Mouse (Mus musculus) stomach, embryonic 15.5 days (tissue): ENCODE measurements around the gene Agxt. TPM values are rescaled to one million over a fixed set of nuclear protein-coding genes. Genes with fewer than 3 reads are reported as not detected.

Experiments used
- ATAC-seq: fragments of 200-750 bp; cut with Nextera tagmentation; 2 replicates; pipeline ENCODE4 v1.8.0; 2017; ENCODE audit warnings: low read depth, moderate number of reproducible peaks, moderate TSS enrichment; ENCODE audit not compliant: insufficient read depth, low FRiP score
- H3K27ac ChIP-seq: fragments of 300-500 bp; sonication (generic); 2 replicates; pipeline ENCODE4 v1.5.1; 2015; ENCODE audit warnings: mild to moderate bottlenecking, inconsistent platforms
- H3K27me3 ChIP-seq: fragments of 300-500 bp; sonication (generic); replicated peaks from 2 replicates; pipeline ENCODE4 v1.6.1; 2015; ENCODE audit warnings: inconsistent platforms
- H3K36me3 ChIP-seq: fragments of 300-500 bp; sonication (generic); 2 replicates; pipeline ENCODE4 v1.6.1; 2015; ENCODE audit warnings: inconsistent platforms
- H3K4me1 ChIP-seq: fragments of 300-500 bp; sonication (generic); 2 replicates; pipeline ENCODE4 v1.6.1; 2015; ENCODE audit warnings: inconsistent platforms
- H3K4me2 ChIP-seq: fragments of 300-500 bp; sonication (generic); 2 replicates; pipeline ENCODE4 v1.6.1; 2015; ENCODE audit warnings: mild to moderate bottlenecking, inconsistent platforms
- H3K4me3 ChIP-seq: fragments of 300-500 bp; sonication (generic); replicated peaks from 2 replicates; pipeline ENCODE4 v1.5.1; 2015; ENCODE audit warnings: inconsistent platforms
- H3K9ac ChIP-seq: fragments of 300-500 bp; sonication (generic); 2 replicates; pipeline ENCODE4 v1.6.1; 2015; ENCODE audit warnings: inconsistent platforms
- H3K9me3 ChIP-seq: fragments of 300-500 bp; sonication (generic); 2 replicates; pipeline ENCODE4 v1.6.1; 2016; ENCODE audit warnings: inconsistent platforms
- WGBS: fragments of 180-500 bp; shearing (Covaris S2); methylation state at CpG from one replicate; pipeline ENCODE4 v1.1.7; 2015; 5-methylcytosine and 5-hydroxymethylcytosine counted together
- polyA plus RNA-seq: library from polyadenylated mRNA; unstranded; fragments of >200 nt; fragmentation: Nextera tagmentation; extraction: Ambion mirVana; gene quantifications from 2 replicates; pipeline ENCODE4 v1.2.1, GENCODE M21; 2015

The Agxt gene
- polyA plus RNA-seq, 1 experiment from 2014 or later: 0.54 TPM

GRCm38 (mm10) chr1:93175849-93176248 is 40.8 kb downstream of the Agxt start:
- Histone ChIP-seq H3K36me3 (no peaks in the 10 kb centered on the region), H3K4me2 (0 out of 2 replicates have a peak overlapping the region, but pooled peaks have one; percentile 67), H3K9ac (no peak overlapping the region), H3K4me1 (peaks cover 18% of the 10 kb centered on the region), H3K4me3 (no peak overlapping the region), H3K9me3 (no peaks in the 10 kb centered on the region), H3K27me3 (no peaks in the 10 kb centered on the region), H3K27ac (peak overlapping the region; percentile 67; the same call in 1 of the 2 replicates)
- ATAC-seq: 0 out of 2 replicates have a peak, but pooled peaks have one; percentile 2
- 18% methylated on average over 6 of the region's 6 CpGs for WGBS

DNA sequence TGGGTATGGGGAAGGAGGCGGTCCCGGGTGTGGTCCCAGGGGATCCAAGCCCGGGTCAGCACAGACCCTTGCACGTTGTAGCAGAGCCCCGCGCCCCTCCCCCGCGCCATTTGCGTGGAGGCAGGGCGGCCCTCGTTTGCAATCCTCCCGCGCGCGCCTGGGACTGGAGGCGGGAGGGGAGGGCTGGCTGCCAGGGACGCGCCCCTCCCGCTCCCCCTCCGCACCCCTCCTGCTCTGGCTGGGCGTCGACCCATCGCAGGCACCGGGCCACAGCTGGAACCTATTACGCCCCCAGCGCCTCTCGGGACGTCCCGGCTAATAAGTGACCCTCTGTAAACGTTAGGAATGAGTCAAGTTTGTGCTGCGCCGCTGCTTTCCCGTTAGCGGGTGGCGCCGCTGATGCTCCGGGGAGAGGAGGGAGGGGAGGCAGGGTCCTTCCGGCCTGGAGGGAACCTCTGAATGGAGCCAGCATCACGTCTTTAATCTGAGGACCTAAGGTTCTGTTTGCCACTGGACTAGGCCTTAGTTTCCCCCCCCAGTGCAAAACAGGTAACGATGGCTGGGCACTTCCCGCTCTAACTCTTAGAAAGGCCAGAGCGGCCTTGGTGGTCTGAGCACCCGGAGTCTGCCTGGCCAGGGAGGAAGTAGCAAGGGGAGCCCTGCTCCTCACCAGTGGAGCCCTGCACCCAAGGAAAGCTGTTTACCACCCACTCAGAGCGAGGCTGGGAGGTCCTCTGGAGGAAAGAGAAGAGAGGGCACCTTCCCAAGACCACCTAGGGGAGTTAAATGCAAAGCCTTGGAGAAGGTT is 41.7 kb downstream of the Agxt start:
- Histone ChIP-seq H3K4me3 (peak overlapping the region; percentile 33), H3K27ac (peak overlapping the region; percentile 77), H3K9me3 (no peaks in the 10 kb centered on the region), H3K4me2 (peak overlapping the region; percentile 67), H3K27me3 (no peaks in the 10 kb centered on the region), H3K36me3 (no peaks in the 10 kb centered on the region), H3K4me1 (peaks cover 18% of the 10 kb centered on the region), H3K9ac (peak overlapping the region; percentile 19; the same call in 1 of the 2 replicates)
- 4% methylated on average over 35 of the region's 44 CpGs for WGBS
- ATAC-seq: peak; percentile 69

DNA sequence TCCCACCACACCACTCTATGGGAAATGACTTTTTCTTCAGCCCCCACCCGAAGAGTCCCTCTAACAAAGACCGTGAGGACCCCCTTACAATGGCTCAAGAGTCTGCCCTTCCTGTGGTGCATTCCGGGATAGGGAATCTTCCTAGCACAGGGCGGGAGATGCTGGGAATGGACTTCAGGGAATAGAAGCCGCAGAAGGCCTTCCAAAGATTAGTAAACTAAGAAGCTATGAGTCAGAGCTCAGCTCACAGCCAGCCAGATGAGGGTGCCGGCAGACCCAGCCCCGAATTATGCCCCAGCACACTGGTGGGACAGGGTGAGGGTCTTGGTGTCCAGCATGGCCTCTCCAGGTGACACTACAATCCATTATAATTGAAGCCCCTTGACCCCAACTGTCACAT is 47.2 kb downstream of the Agxt start:
- no peak overlapping the region for H3K4me2 ChIP-seq
- peaks cover 6% of the 10 kb centered on the region for H3K4me1 ChIP-seq
- no peaks in the 10 kb centered on the region for H3K27me3 ChIP-seq
- WGBS: 83% methylated on average over 7 of the region's 7 CpGs
- H3K27ac ChIP-seq: no peak overlapping the region
- ATAC-seq: no peak
- H3K9me3 ChIP-seq: no peaks in the 10 kb centered on the region
- H3K9ac ChIP-seq: no peak overlapping the region
- no peak overlapping the region for H3K4me3 ChIP-seq
- H3K36me3 ChIP-seq: no peaks in the 10 kb centered on the region

- no peaks in the 10 kb centered on the region for H3K9me3 ChIP-seq
- 0 out of 2 replicates have a peak, but pooled peaks cover 3% of the 10 kb centered on the region for H3K27me3 ChIP-seq
- no peak overlapping the region for H3K4me2 ChIP-seq
- WGBS: 78% methylated on average over 14 of the region's 14 CpGs
- no peak overlapping the region for H3K4me3 ChIP-seq
- no peak overlapping the region for H3K9ac ChIP-seq
- H3K36me3 ChIP-seq: no peaks in the 10 kb centered on the region
- peaks cover 3% of the 10 kb centered on the region; the same call in 1 of the 2 replicates for H3K4me1 ChIP-seq
- ATAC-seq: no peak
- no peak overlapping the region for H3K27ac ChIP-seq
Observed at GRCm38 (mm10) chr1:93184071-93184828, 49.2 kb downstream of the Agxt start.

DNA sequence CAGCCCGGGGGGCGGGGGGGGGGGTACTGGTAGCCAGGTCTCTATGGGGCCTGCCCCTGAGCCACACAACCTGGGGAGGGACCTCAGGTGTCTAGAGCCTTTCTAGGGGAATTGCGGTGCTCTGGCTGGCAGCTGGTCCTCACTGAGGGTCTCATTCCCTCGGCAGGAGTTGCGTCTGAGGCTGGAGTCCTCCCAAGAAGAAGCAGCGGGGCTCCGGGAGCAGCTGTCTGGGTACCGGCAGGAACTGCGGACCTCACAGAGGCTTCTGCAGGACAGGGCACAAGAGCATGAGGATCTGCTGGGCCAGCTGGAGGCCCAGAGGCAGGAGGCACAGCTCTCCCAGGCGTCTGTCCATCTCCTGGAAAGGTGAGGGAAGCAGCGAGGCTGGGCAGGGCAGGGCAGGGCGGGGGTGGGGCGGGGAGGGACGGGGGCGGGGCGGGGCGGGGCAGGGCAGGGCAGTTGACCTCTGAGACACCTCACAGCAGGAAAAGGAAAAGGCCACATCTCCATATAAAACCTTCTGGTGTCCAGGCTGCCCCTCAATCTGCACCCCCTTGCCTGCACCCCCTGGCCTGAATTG is 55.8 kb downstream of the Agxt start:
- ATAC-seq: no peak
- no peak overlapping the region for H3K4me2 ChIP-seq

DNA sequence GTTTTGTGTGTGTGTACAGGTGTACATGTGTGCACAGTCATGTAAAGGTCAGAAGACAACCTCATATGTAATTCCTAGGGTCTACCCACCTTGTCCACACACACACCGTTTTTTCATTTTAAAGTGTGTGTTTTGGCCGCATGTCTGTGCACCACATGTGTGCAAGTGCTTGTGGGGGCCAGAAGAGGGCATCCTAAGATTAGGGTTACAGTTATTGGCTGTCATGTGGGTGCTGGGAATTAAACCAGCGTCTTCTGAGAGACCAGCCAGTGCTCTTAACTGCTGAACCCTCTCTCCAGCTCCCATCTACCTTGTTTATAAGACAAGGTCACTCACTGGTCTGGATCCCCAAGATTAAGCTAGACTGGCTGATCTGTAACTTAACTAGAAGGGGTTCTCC is 59.9 kb downstream of the Agxt start:
- Histone ChIP-seq H3K4me3 (no peak overlapping the region), H3K27ac (no peak overlapping the region), H3K4me1 (no peaks in the 10 kb centered on the region), H3K9me3 (no peaks in the 10 kb centered on the region), H3K27me3 (no peaks in the 10 kb centered on the region), H3K36me3 (no peaks in the 10 kb centered on the region), H3K9ac (no peak overlapping the region), H3K4me2 (no peak overlapping the region)
- no peak for ATAC-seq
- WGBS: 84% methylated on average over 3 of the region's 3 CpGs

More for the DNA sequence above, 55.8 kb downstream of the Agxt start:
- H3K27ac ChIP-seq: no peak overlapping the region
- H3K4me1 ChIP-seq: no peaks in the 10 kb centered on the region
- 13% methylated on average over 11 of the region's 17 CpGs for WGBS
- no peak overlapping the region for H3K4me3 ChIP-seq
- H3K36me3 ChIP-seq: no peaks in the 10 kb centered on the region
- H3K9me3 ChIP-seq: no peaks in the 10 kb centered on the region
- no peak overlapping the region for H3K9ac ChIP-seq
- H3K27me3 ChIP-seq: 0 out of 2 replicates have a peak, but pooled peaks cover 3% of the 10 kb centered on the region

Other genes starting within 250 kb of the Agxt start
- 0.19 and 0.34 TPM in 2 replicates for gene Ankmy1, start 232.3 kb upstream of the Agxt start, polyA plus RNA-seq
- 12.8 and 15.9 TPM in 2 replicates for gene Dusp28, start 228.3 kb upstream of the Agxt start, polyA plus RNA-seq
- 44.0 and 45.5 TPM in 2 replicates for gene Rnpepl1, start 224.5 kb upstream of the Agxt start, polyA plus RNA-seq
- gene Capn10, start 200.9 kb upstream of the Agxt start, polyA plus RNA-seq: 35.5 and 35.9 TPM in 2 replicates
- 6.2 and 7.7 TPM in 2 replicates for gene Gpr35, start 184.4 kb upstream of the Agxt start, polyA plus RNA-seq
- gene Aqp12, start 128.9 kb upstream of the Agxt start, polyA plus RNA-seq: 8.5 and 9.6 TPM in 2 replicates
- gene Kif1a, start 33.3 kb upstream of the Agxt start, polyA plus RNA-seq: 15.2 and 18.3 TPM in 2 replicates
- 4.6 and 8.2 TPM in 2 replicates for gene 2310007B03Rik, start 25.7 kb downstream of the Agxt start, polyA plus RNA-seq
- gene Crocc2, start 33.5 kb downstream of the Agxt start, polyA plus RNA-seq: 0.15 and 0.21 TPM in 2 replicates
- 8.7 and 12.3 TPM in 2 replicates for gene Sned1, start 100.6 kb downstream of the Agxt start, polyA plus RNA-seq
- gene Mterf4, start 170.7 kb downstream of the Agxt start, polyA plus RNA-seq: 24.5 and 27.1 TPM in 2 replicates
- gene Ppp1r7, start 207.6 kb downstream of the Agxt start, polyA plus RNA-seq: 60.7 and 68.7 TPM in 2 replicates
- gene Pask, start 208.2 kb downstream of the Agxt start, polyA plus RNA-seq: 11.6 TPM in 2 replicates
- 1.7 and 1.8 TPM in 2 replicates for gene Ano7, start 238.7 kb downstream of the Agxt start, polyA plus RNA-seq